Mouse (Mus musculus) thymus, adult 18-20 months (tissue): ENCODE measurements around the gene Crybb1.

Experiments
- DNase-seq, 2 experiments: peaks; one replicate each; pipeline ENCODE4 v3.0.0; 2022; ENCODE audit warnings: mixed read lengths in 2 of 2

The Crybb1 gene

GRCm38 (mm10) chr5:112255426-112255825 lies at the start of gene Crybb1:
Gene Crybb1, plus strand, starts transcription at chr5:112255815.
- DNase-seq, result no peak

- no peak for DNase-seq
Observed at GRCm38 (mm10) chr5:112206543-112207255, 48.9 kb upstream of the Crybb1 start.

GRCm38 (mm10) chr5:112208321-112208720 lies 47.3 kb upstream of the Crybb1 start:
- DNase-seq, result no peak

- DNase-seq, result peak in 1 of 2 experiments; percentile 15
Observed at GRCm38 (mm10) chr5:112210104-112210503, 45.5 kb upstream of the Crybb1 start.

- no peak for DNase-seq
Observed at GRCm38 (mm10) chr5:112211911-112212310, 43.7 kb upstream of the Crybb1 start.

GRCm38 (mm10) chr5:112212711-112213264 lies 42.8 kb upstream of the Crybb1 start:
- no peak for DNase-seq

GRCm38 (mm10) chr5:112213331-112214240 lies 42.0 kb upstream of the Crybb1 start:
- DNase-seq, result no peak

- DNase-seq, result peak; percentile 42 to 44
Observed at GRCm38 (mm10) chr5:112214419-112214818, 41.2 kb upstream of the Crybb1 start.

- no peak for DNase-seq
Observed at GRCm38 (mm10) chr5:112215291-112215751, 40.3 kb upstream of the Crybb1 start.

- DNase-seq, result no peak
Observed at GRCm38 (mm10) chr5:112215801-112216251, 39.8 kb upstream of the Crybb1 start.

- DNase-seq, result no peak
Observed at GRCm38 (mm10) chr5:112216335-112216734, 39.3 kb upstream of the Crybb1 start.

- no peak for DNase-seq
Observed at GRCm38 (mm10) chr5:112217031-112217430, 38.6 kb upstream of the Crybb1 start.

- no peak for DNase-seq
Observed at GRCm38 (mm10) chr5:112218679-112219078, 36.9 kb upstream of the Crybb1 start.

GRCm38 (mm10) chr5:112219398-112219797 lies 36.2 kb upstream of the Crybb1 start:
- DNase-seq, result no peak

GRCm38 (mm10) chr5:112220203-112220602 lies 35.4 kb upstream of the Crybb1 start:
- no peak for DNase-seq

- DNase-seq, result no peak
Observed at GRCm38 (mm10) chr5:112225591-112225990, 30.0 kb upstream of the Crybb1 start.

GRCm38 (mm10) chr5:112227354-112227753 lies 28.3 kb upstream of the Crybb1 start:
- no peak for DNase-seq

GRCm38 (mm10) chr5:112227898-112228239 lies 27.7 kb upstream of the Crybb1 start:
- DNase-seq, result no peak

- DNase-seq, result no peak
Observed at GRCm38 (mm10) chr5:112228240-112229076, 27.2 kb upstream of the Crybb1 start.

GRCm38 (mm10) chr5:112235806-112236205 lies 19.8 kb upstream of the Crybb1 start:
- no peak for DNase-seq

- DNase-seq, result no peak
Observed at GRCm38 (mm10) chr5:112236631-112237030, 19.0 kb upstream of the Crybb1 start.

- peak in 1 of 2 experiments; percentile 21 for DNase-seq
Observed at GRCm38 (mm10) chr5:112237439-112237838, 18.2 kb upstream of the Crybb1 start.
